Mouse (Mus musculus) limb, embryonic 10.5 days (tissue): ENCODE results near the gene Ufsp2. TPM values are rescaled to one million over a fixed set of nuclear protein-coding genes. Genes with fewer than 3 reads are reported as not detected.
A peak's percentile ranks its signal among the peaks of the same experiment; 100 is the strongest.

Experiments used
- DNase-seq: peaks from one replicate; pipeline ENCODE4 v3.0.0-alpha.2; 2017; ENCODE audit warnings: low spot score
- H3K27ac ChIP-seq: fragments of 300-500 bp; sonication (generic); 2 replicates; pipeline ENCODE4 v1.5.1; 2016; ENCODE audit warnings: mild to moderate bottlenecking
- H3K27me3 ChIP-seq: fragments of 300-500 bp; sonication (generic); 2 replicates; pipeline ENCODE4 v1.6.1; 2016; ENCODE audit warnings: low read depth, mild to moderate bottlenecking; ENCODE audit not compliant: poor library complexity, severe bottlenecking
- H3K36me3 ChIP-seq: fragments of 300-500 bp; sonication (generic); 2 replicates; pipeline ENCODE4 v1.6.1; 2016; ENCODE audit warnings: mild to moderate bottlenecking, moderate library complexity
- H3K4me1 ChIP-seq: fragments of 300-500 bp; sonication (generic); 2 replicates; pipeline ENCODE4 v1.6.1; 2016
- H3K4me3 ChIP-seq: fragments of 300-500 bp; sonication (generic); 2 replicates; pipeline ENCODE4 v1.5.1; 2016; ENCODE audit warnings: mild to moderate bottlenecking, moderate library complexity
- H3K9me3 ChIP-seq: fragments of 300-500 bp; sonication (generic); replicated peaks from 2 replicates; pipeline ENCODE4 v1.6.1; 2016; ENCODE audit warnings: mild to moderate bottlenecking
- WGBS: fragments of 180-500 bp; shearing (Covaris S2); methylation state at CpG from one replicate; pipeline ENCODE4 v1.1.7; 2016; 5-methylcytosine and 5-hydroxymethylcytosine counted together
- polyA plus RNA-seq: library from polyadenylated mRNA; unstranded; fragments of >200 nt; fragmentation: Nextera tagmentation; extraction: Ambion mirVana; gene quantifications from 2 replicates; pipeline ENCODE4 v1.2.1, GENCODE M21; 2016

The Ufsp2 gene
- polyA plus RNA-seq = 50.4 and 58.8 TPM in 2 replicates

GRCm38 (mm10) chr8:45975126-45975836 lies at the start of gene Ufsp2, which contains the start of gene 1700029J07Rik:
Gene Ufsp2 (plus strand): TSS chr8:45975528.
Gene 1700029J07Rik (minus strand): TSS chr8:45975252.
- Histone ChIP-seq H3K4me1 (peaks cover 20% of the 10 kb centered on the region), H3K27ac (peak within 1 kb of the TSS; percentile 86)
- WGBS = 1% methylated on average over 57 of the region's 57 CpGs

GRCm38 (mm10) chr8:45934582-45935014 lies 40.7 kb upstream of the Ufsp2 start, which contains the start of gene Ccdc110:
Gene Ccdc110 (plus strand): TSS chr8:45934619.
- Histone ChIP-seq H3K9me3 (no peaks in the 10 kb centered on the region), H3K27ac (no peak within 1 kb of the TSS), H3K36me3 (no peaks in the 10 kb centered on the region), H3K4me1 (peaks cover 6% of the 10 kb centered on the region; the same call in 1 of the 2 replicates), H3K27me3 (no peaks in the 10 kb centered on the region), H3K4me3 (peak within 1 kb of the TSS; percentile 44)
- DNase-seq = peak; percentile 99
- WGBS = 8% methylated on average over 23 of the region's 23 CpGs

More at GRCm38 (mm10) chr8:45975126-45975836, at the start of gene Ufsp2, which contains the start of gene 1700029J07Rik:
- Histone ChIP-seq H3K9me3 (no peaks in the 10 kb centered on the region), H3K4me3 (peak within 1 kb of the TSS; percentile 72), H3K36me3 (peaks cover 20% of the 10 kb centered on the region), H3K27me3 (no peaks in the 10 kb centered on the region)
- DNase-seq = peak; percentile 99

- Histone ChIP-seq H3K36me3 (no peaks in the 10 kb centered on the region), H3K4me1 (peaks cover 6% of the 10 kb centered on the region; the same call in 1 of the 2 replicates), H3K27ac (no peak overlapping the region), H3K9me3 (no peaks in the 10 kb centered on the region), H3K4me3 (no peak overlapping the region), H3K27me3 (no peaks in the 10 kb centered on the region)
- 89% methylated on average over 9 of the region's 9 CpGs for WGBS
- no peak for DNase-seq
Observed at GRCm38 (mm10) chr8:45936986-45937385, 38.3 kb upstream of the Ufsp2 start.

- 94% methylated on average over 4 of the region's 4 CpGs for WGBS
- H3K9me3 ChIP-seq = no peaks in the 10 kb centered on the region
- no peaks in the 10 kb centered on the region for H3K27me3 ChIP-seq
- no peaks in the 10 kb centered on the region for H3K36me3 ChIP-seq
- no peak for DNase-seq
- no peak overlapping the region for H3K4me3 ChIP-seq
- no peaks in the 10 kb centered on the region for H3K4me1 ChIP-seq
- no peak overlapping the region for H3K27ac ChIP-seq
Observed at GRCm38 (mm10) chr8:45946283-45946682, 29.0 kb upstream of the Ufsp2 start.

GRCm38 (mm10) chr8:45950622-45951021 lies 24.7 kb upstream of the Ufsp2 start:
- H3K9me3 ChIP-seq = no peaks in the 10 kb centered on the region
- no peak for DNase-seq
- H3K4me3 ChIP-seq = no peak overlapping the region
- 59% methylated on average over 2 of the region's 2 CpGs for WGBS
- H3K4me1 ChIP-seq = no peaks in the 10 kb centered on the region
- no peaks in the 10 kb centered on the region for H3K36me3 ChIP-seq
- H3K27ac ChIP-seq = no peak overlapping the region
- H3K27me3 ChIP-seq = no peaks in the 10 kb centered on the region

GRCm38 (mm10) chr8:45970894-45971293 lies 4.4 kb upstream of the Ufsp2 start:
- no peaks in the 10 kb centered on the region for H3K27me3 ChIP-seq
- no peak overlapping the region for H3K4me3 ChIP-seq
- peaks cover 16% of the 10 kb centered on the region for H3K4me1 ChIP-seq
- no peak overlapping the region for H3K27ac ChIP-seq
- no peak for DNase-seq
- no peaks in the 10 kb centered on the region for H3K36me3 ChIP-seq
- WGBS = 93% methylated on average over 12 of the region's 12 CpGs
- no peaks in the 10 kb centered on the region for H3K9me3 ChIP-seq

- H3K4me1 ChIP-seq = peaks cover 20% of the 10 kb centered on the region
- H3K27ac ChIP-seq = peak overlapping the region; percentile 86; the same call in 1 of the 2 replicates
- peak overlapping the region; percentile 72; the same call in 1 of the 2 replicates for H3K4me3 ChIP-seq
- H3K36me3 ChIP-seq = peaks cover 12% of the 10 kb centered on the region
- 77% methylated on average over 8 of the region's 8 CpGs for WGBS
- no peak for DNase-seq
- no peaks in the 10 kb centered on the region for H3K9me3 ChIP-seq
- H3K27me3 ChIP-seq = no peaks in the 10 kb centered on the region
Observed at GRCm38 (mm10) chr8:45973988-45974505, 1.3 kb upstream of the Ufsp2 start.

- DNase-seq = no peak
- Histone ChIP-seq H3K4me1 (peaks cover 20% of the 10 kb centered on the region), H3K4me3 (peak overlapping the region; percentile 72), H3K27ac (peak overlapping the region; percentile 86), H3K27me3 (no peaks in the 10 kb centered on the region), H3K36me3 (peaks cover 25% of the 10 kb centered on the region), H3K9me3 (no peaks in the 10 kb centered on the region)
- WGBS = 73% methylated on average over 11 of the region's 11 CpGs
Observed at GRCm38 (mm10) chr8:45975837-45976468, 625 bp downstream of the Ufsp2 start.

- Histone ChIP-seq H3K4me3 (no peak overlapping the region), H3K4me1 (peaks cover 7% of the 10 kb centered on the region), H3K9me3 (no peaks in the 10 kb centered on the region), H3K36me3 (peaks cover 52% of the 10 kb centered on the region), H3K27ac (peak overlapping the region; percentile 61), H3K27me3 (no peaks in the 10 kb centered on the region)
- 89% methylated on average over 3 of the region's 3 CpGs for WGBS
- DNase-seq = no peak
Observed at GRCm38 (mm10) chr8:45986665-45987064, 11.3 kb downstream of the Ufsp2 start.

- Histone ChIP-seq H3K27ac (no peak overlapping the region), H3K36me3 (peaks cover 45% of the 10 kb centered on the region), H3K9me3 (no peaks in the 10 kb centered on the region), H3K4me3 (no peak overlapping the region), H3K4me1 (peaks cover 7% of the 10 kb centered on the region), H3K27me3 (no peaks in the 10 kb centered on the region)
- 65% methylated on average over 2 of the region's 2 CpGs for WGBS
- no peak for DNase-seq
Observed at GRCm38 (mm10) chr8:45988189-45988588, 12.9 kb downstream of the Ufsp2 start.

- no peaks in the 10 kb centered on the region for H3K27me3 ChIP-seq
- H3K36me3 ChIP-seq = peaks cover 45% of the 10 kb centered on the region
- H3K4me3 ChIP-seq = no peak overlapping the region
- H3K9me3 ChIP-seq = no peaks in the 10 kb centered on the region
- peaks cover 7% of the 10 kb centered on the region for H3K4me1 ChIP-seq
- H3K27ac ChIP-seq = no peak overlapping the region
- DNase-seq = no peak
- WGBS = 92% methylated on average over 4 of the region's 4 CpGs
Observed at GRCm38 (mm10) chr8:45990631-45991310, 15.4 kb downstream of the Ufsp2 start.

- Histone ChIP-seq H3K4me1 (peaks cover 3% of the 10 kb centered on the region), H3K27ac (no peak overlapping the region), H3K27me3 (no peaks in the 10 kb centered on the region), H3K4me3 (no peak overlapping the region), H3K9me3 (no peaks in the 10 kb centered on the region), H3K36me3 (peaks cover 47% of the 10 kb centered on the region)
- WGBS = 93% methylated on average over 2 of the region's 2 CpGs
- DNase-seq = no peak
Observed at GRCm38 (mm10) chr8:45994111-45994510, 18.8 kb downstream of the Ufsp2 start.
